In genomic region chr3:133754006-133754910, GRCm38 (mm10) we compare ENCODE assay signal across 8 mouse cellular contexts.
A peak's percentile ranks its signal among the peaks of the same experiment; 100 is the strongest.
DNase-seq lines count a peak whose midpoint lies in the region; ATAC-seq lines count a peak whose summit lies in the region.

No protein-coding gene starts in this region.

- no peak overlapping the region for H3K9ac ChIP-seq in neural tube, embryonic 11.5 days (ENCODE audit: low read length)
- H3K9ac ChIP-seq in liver, embryonic 16.5 days (ENCODE audit: low read depth, low read length): no peak overlapping the region

- no peaks in the 10 kb centered on the region for H3K27me3 ChIP-seq in neural tube, embryonic 11.5 days (ENCODE audit: control insufficient read depth, insufficient read depth, low read length)
- no peaks in the 10 kb centered on the region for H3K27me3 ChIP-seq in liver, embryonic 16.5 days (ENCODE audit: control insufficient read depth, insufficient read depth, low read depth, low read length)

- no peak overlapping the region for H3K4me2 ChIP-seq in neural tube, embryonic 11.5 days (ENCODE audit: low read depth)
- H3K4me2 ChIP-seq in liver, embryonic 16.5 days (ENCODE audit: low read depth, low read length): no peak overlapping the region

- no peak for ATAC-seq in neural tube, embryonic 11.5 days (ENCODE audit: insufficient read depth, low FRiP score, low TSS enrichment)
- ATAC-seq in liver, embryonic 16.5 days (ENCODE audit: low read depth): 0 out of 2 replicates have a peak, but pooled peaks have one; percentile 27

- peak; percentile 13 to 37 for DNase-seq in cerebellum, postnatal 14 days
- DNase-seq in cerebellum, adult 9-11 months: no peak
- peak; percentile 10 for DNase-seq in neural tube, embryonic 11.5 days (ENCODE audit: low spot score)
- no peak for DNase-seq in neural tube, embryonic 10.5 days (ENCODE audit: extremely low spot score, low spot score)
- no peak for DNase-seq in gastrocnemius, postnatal 25 days
- no peak for DNase-seq in urinary bladder, postnatal 25 days (ENCODE audit: low spot score)
- DNase-seq in right cerebral cortex, postnatal 25 days: no peak

- H3K27ac ChIP-seq in neural tube, embryonic 11.5 days (ENCODE audit: low read depth, low read length): no peak overlapping the region
- no peak overlapping the region for H3K27ac ChIP-seq in liver, embryonic 16.5 days (ENCODE audit: low read length)

- WGBS in neural tube, embryonic 11.5 days: 42% methylated on average over 14 of the region's 14 CpGs
- WGBS in liver, embryonic 16.5 days (ENCODE audit: insufficient replicate concordance): 30% methylated on average over 14 of the region's 14 CpGs

- peaks cover 5% of the 10 kb centered on the region; the same call in 1 of the 2 replicates for H3K4me1 ChIP-seq in neural tube, embryonic 11.5 days (ENCODE audit: control insufficient read depth, insufficient read depth, low read length)
- H3K4me1 ChIP-seq in liver, embryonic 16.5 days (ENCODE audit: control insufficient read depth, low read depth, low read length): no peaks in the 10 kb centered on the region

- no peaks in the 10 kb centered on the region for H3K36me3 ChIP-seq in neural tube, embryonic 11.5 days (ENCODE audit: control insufficient read depth, insufficient read depth, low read length)
- H3K36me3 ChIP-seq in liver, embryonic 16.5 days (ENCODE audit: control insufficient read depth, insufficient read depth): no peaks in the 10 kb centered on the region

- H3K9me3 ChIP-seq in neural tube, embryonic 11.5 days (ENCODE audit: control insufficient read depth, low read length): no peaks in the 10 kb centered on the region
- H3K9me3 ChIP-seq in liver, embryonic 16.5 days (replicated peaks; ENCODE audit: control insufficient read depth, low read length): no peaks in the 10 kb centered on the region

- no peak overlapping the region for H3K4me3 ChIP-seq in neural tube, embryonic 11.5 days (ENCODE audit: low read depth, low read length)
- H3K4me3 ChIP-seq in liver, embryonic 16.5 days (ENCODE audit: low read depth, low read length): no peak overlapping the region

Comparison
In these comparisons a context has a peak if more than half of its experiments do, and no peak if none do; other contexts are left out.
1. DNase-seq: peak in cerebellum, postnatal 14 days (2 of 2) and neural tube, embryonic 11.5 days (single experiment); none in cerebellum, adult 9-11 months (single experiment), neural tube, embryonic 10.5 days (single experiment), gastrocnemius, postnatal 25 days (single experiment), urinary bladder, postnatal 25 days (single experiment) and right cerebral cortex, postnatal 25 days (single experiment).